8 mouse cellular contexts compared by ENCODE assay signal in the genomic region with DNA sequence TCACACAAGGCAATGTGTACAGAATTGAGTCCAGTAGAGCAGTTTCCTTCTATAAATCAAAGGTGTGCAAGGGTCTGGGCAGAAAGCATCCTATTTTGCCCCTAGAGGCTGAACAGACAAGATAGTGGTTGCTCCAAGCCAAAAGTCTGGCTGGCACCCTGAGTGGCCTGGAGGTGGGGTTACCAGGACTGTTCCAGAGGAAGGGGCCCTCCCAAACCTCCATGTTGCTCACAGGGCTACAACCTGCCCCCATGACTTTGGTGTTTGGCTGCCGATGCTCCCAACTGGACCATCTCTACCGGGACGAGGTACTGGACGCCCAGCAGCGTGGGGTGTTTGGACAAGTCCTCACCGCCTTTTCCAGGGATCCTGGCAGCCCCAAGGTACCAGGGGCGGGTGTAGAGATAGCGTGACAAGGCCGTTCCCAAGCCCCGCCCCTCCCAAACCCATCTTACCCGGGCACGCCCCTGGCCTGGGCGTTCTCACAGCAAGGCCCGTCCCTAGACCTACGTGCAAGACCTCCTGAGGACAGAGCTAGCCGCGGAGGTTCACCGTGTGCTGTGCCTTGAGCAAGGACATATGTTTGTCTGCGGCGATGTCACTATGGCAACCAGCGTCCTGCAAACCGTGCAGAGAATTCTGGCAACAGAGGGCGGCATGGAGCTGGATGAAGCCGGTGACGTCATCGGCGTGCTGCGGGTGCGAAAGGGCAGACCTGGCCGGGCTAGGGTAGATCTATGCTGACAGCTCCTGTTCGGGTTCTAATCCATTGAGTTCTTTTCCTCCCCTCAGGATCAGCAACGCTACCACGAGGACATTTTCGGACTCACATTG. TPM values are rescaled to one million over a fixed set of nuclear protein-coding genes. Genes with fewer than 3 reads are reported as not detected.
DNase-seq lines count a peak whose midpoint lies in the region; ATAC-seq and TF ChIP-seq lines count a peak whose summit lies in the region.

No protein-coding gene starts in this region.

- H3K9me3 ChIP-seq in embryonic facial prominence, embryonic 14.5 days (ENCODE audit: control insufficient read depth, low read length): no peaks in the 10 kb centered on the region
- H3K9me3 ChIP-seq in limb, embryonic 14.5 days (ENCODE audit: control insufficient read depth, low read length): no peaks in the 10 kb centered on the region
- H3K9me3 ChIP-seq in midbrain, postnatal 0 days (ENCODE audit: low read length): no peaks in the 10 kb centered on the region

- H3K27ac ChIP-seq in embryonic facial prominence, embryonic 14.5 days (replicated peaks; ENCODE audit: low read depth, low read length): no peak overlapping the region
- no peak overlapping the region for H3K27ac ChIP-seq in limb, embryonic 14.5 days (replicated peaks; ENCODE audit: low read depth, low read length)
- peak overlapping the region; percentile 84 for H3K27ac ChIP-seq in midbrain, postnatal 0 days (ENCODE audit: low read depth, low read length)

- peak overlapping the region; percentile 73 for H3K4me2 ChIP-seq in embryonic facial prominence, embryonic 14.5 days (ENCODE audit: low read depth, low read length)
- peak overlapping the region; percentile 68 for H3K4me2 ChIP-seq in limb, embryonic 14.5 days (replicated peaks; ENCODE audit: low read depth, low read length, severe bottlenecking)
- H3K4me2 ChIP-seq in midbrain, postnatal 0 days (ENCODE audit: low read depth, low read length, poor library complexity, severe bottlenecking): peak overlapping the region; percentile 75

- no peaks in the 10 kb centered on the region for H3K36me3 ChIP-seq in embryonic facial prominence, embryonic 14.5 days (ENCODE audit: control insufficient read depth, insufficient read depth, low read length)
- H3K36me3 ChIP-seq in limb, embryonic 14.5 days (ENCODE audit: control insufficient read depth, insufficient read depth, low read length): no peaks in the 10 kb centered on the region
- H3K36me3 ChIP-seq in midbrain, postnatal 0 days (ENCODE audit: insufficient read depth, low read length): 0 out of 2 replicates have a peak, but pooled peaks cover 2% of the 10 kb centered on the region

- H3K4me1 ChIP-seq in embryonic facial prominence, embryonic 14.5 days (ENCODE audit: control insufficient read depth, insufficient read depth, low read length): peaks cover 12% of the 10 kb centered on the region
- H3K4me1 ChIP-seq in limb, embryonic 14.5 days (ENCODE audit: control insufficient read depth, insufficient read depth, low read length): peaks cover 11% of the 10 kb centered on the region
- peaks cover 25% of the 10 kb centered on the region for H3K4me1 ChIP-seq in midbrain, postnatal 0 days (ENCODE audit: insufficient read depth, low read length)

- H3K9ac ChIP-seq in embryonic facial prominence, embryonic 14.5 days (ENCODE audit: low read depth, low read length): peak overlapping the region; percentile 63
- peak overlapping the region; percentile 28 for H3K9ac ChIP-seq in limb, embryonic 14.5 days (ENCODE audit: low read depth, low read length, severe bottlenecking)
- H3K9ac ChIP-seq in midbrain, postnatal 0 days (replicated peaks; ENCODE audit: low read length, poor library complexity, severe bottlenecking): peak overlapping the region; percentile 62

- peak; percentile 90 for DNase-seq in 3134 (ENCODE audit: extremely low read depth, insufficient read length, low spot score)
- DNase-seq in adrenal gland, postnatal 4 days (ENCODE audit: low spot score in 2 of 2): peak; percentile 79 to 82
- peak; percentile 96 for DNase-seq in embryonic facial prominence, embryonic 14.5 days (ENCODE audit: low spot score)
- DNase-seq in heart, adult 8-10 months (ENCODE audit: low spot score): peak; percentile 87
- peak; percentile 88 for DNase-seq in kidney, adult 9 months
- peak; percentile 88 for DNase-seq in limb, embryonic 14.5 days (ENCODE audit: low spot score)
- DNase-seq in midbrain, postnatal 0 days (ENCODE audit: low spot score): peak; percentile 95
- peak; percentile 61 to 80 for DNase-seq in spleen, postnatal 14 days (ENCODE audit: low spot score in 2 of 2)

- TF ChIP-seq CTCF in midbrain, postnatal 0 days (IDR thresholded peaks at IDR 0.05): peak; percentile 79

- H3K4me3 ChIP-seq in embryonic facial prominence, embryonic 14.5 days (ENCODE audit: low read depth, low read length): peak overlapping the region; percentile 50
- peak overlapping the region; percentile 40 for H3K4me3 ChIP-seq in limb, embryonic 14.5 days (replicated peaks; ENCODE audit: low read length)
- H3K4me3 ChIP-seq in midbrain, postnatal 0 days (ENCODE audit: low read depth, low read length): peak overlapping the region; percentile 48

- H3K27me3 ChIP-seq in embryonic facial prominence, embryonic 14.5 days (replicated peaks; ENCODE audit: control insufficient read depth, insufficient read depth, low read length): peaks cover 29% of the 10 kb centered on the region
- 0 out of 2 replicates have a peak, but pooled peaks cover 12% of the 10 kb centered on the region for H3K27me3 ChIP-seq in limb, embryonic 14.5 days (ENCODE audit: control insufficient read depth, insufficient read depth, low read length)
- 0 out of 2 replicates have a peak, but pooled peaks cover 4% of the 10 kb centered on the region for H3K27me3 ChIP-seq in midbrain, postnatal 0 days (ENCODE audit: insufficient read depth, low read length)

- WGBS in embryonic facial prominence, embryonic 14.5 days: 3% methylated on average over 24 of the region's 34 CpGs
- WGBS in limb, embryonic 14.5 days: 1% methylated on average over 27 of the region's 34 CpGs
- WGBS in midbrain, postnatal 0 days: 2% methylated on average over 34 of the region's 34 CpGs

- ATAC-seq in embryonic facial prominence, embryonic 14.5 days (ENCODE audit: low read depth): peak; percentile 80
- peak; percentile 79 for ATAC-seq in limb, embryonic 14.5 days (ENCODE audit: low FRiP score, low read depth)
- ATAC-seq in midbrain, postnatal 0 days (ENCODE audit: low FRiP score): peak; percentile 86

- TF ChIP-seq POLR2A in limb, embryonic 14.5 days (IDR thresholded peaks at IDR 0.05; ENCODE audit: borderline replicate concordance, extremely low read depth, insufficient read depth, insufficient read length): no peak

RNA-seq across cellular contexts. Expression of a gene that starts 8.7 kb away (rescaled TPM):
- under 1 TPM; 0.42 to 0.62 TPM for total RNA-seq in adrenal gland, postnatal 4 days (2021)
- polyA plus RNA-seq in embryonic facial prominence, embryonic 14.5 days (2014; fragmentation: Nextera tagmentation; extraction: Ambion mirVana): 0.75 and 0.81 TPM in 2 replicates
- total RNA-seq in heart, adult 8-10 months (2022): 1 to 10 TPM in 2 of 4 experiments, under 1 TPM in 2; 0.73 to 1.7 (median 1.1) TPM
- polyA plus RNA-seq in limb, embryonic 14.5 days (2012; rRNA removed): 1.7 and 2.4 TPM in 2 replicates
- 0.54 and 1.3 TPM in 2 replicates for polyA plus RNA-seq in limb, embryonic 14.5 days (2014; fragmentation: Nextera tagmentation; extraction: Ambion mirVana)
- 6.7 and 7.4 TPM in 2 replicates for total RNA-seq in midbrain, postnatal 0 days (2014; rRNA removed)
- 5.3 and 7.2 TPM in 2 replicates for polyA plus RNA-seq in midbrain, postnatal 0 days (2015; fragmentation: Nextera tagmentation; extraction: Ambion mirVana)

RNA-seq across cellular contexts. Expression of a gene that starts 10.2 kb away (rescaled TPM):
- 10 to 100 TPM; 73.9 to 84.8 TPM for total RNA-seq in adrenal gland, postnatal 4 days (2021)
- polyA plus RNA-seq in embryonic facial prominence, embryonic 14.5 days (2014; fragmentation: Nextera tagmentation; extraction: Ambion mirVana): 35.6 and 42.0 TPM in 2 replicates
- total RNA-seq in heart, adult 8-10 months (2022): 100 to 1,000 TPM in 2 of 4 experiments, 10 to 100 TPM in 2; 96.5 to 106 (median 101) TPM
- 45.3 and 58.3 TPM in 2 replicates for polyA plus RNA-seq in limb, embryonic 14.5 days (2012; rRNA removed)
- 35.8 and 37.3 TPM in 2 replicates for polyA plus RNA-seq in limb, embryonic 14.5 days (2014; fragmentation: Nextera tagmentation; extraction: Ambion mirVana)
- 65.8 and 71.7 TPM in 2 replicates for total RNA-seq in midbrain, postnatal 0 days (2014; rRNA removed)
- 42.4 and 51.6 TPM in 2 replicates for polyA plus RNA-seq in midbrain, postnatal 0 days (2015; fragmentation: Nextera tagmentation; extraction: Ambion mirVana)

RNA-seq across cellular contexts. Expression of a gene that starts 18.6 kb away (rescaled TPM):
- total RNA-seq in adrenal gland, postnatal 4 days (2021): 10 to 100 TPM; 11.5 to 12.3 TPM
- polyA plus RNA-seq in embryonic facial prominence, embryonic 14.5 days (2014; fragmentation: Nextera tagmentation; extraction: Ambion mirVana): 7.8 and 7.9 TPM in 2 replicates
- total RNA-seq in heart, adult 8-10 months (2022): 10 to 100 TPM; 21.4 to 26.9 (median 23.8) TPM
- 7.3 and 7.4 TPM in 2 replicates for polyA plus RNA-seq in limb, embryonic 14.5 days (2012; rRNA removed)
- polyA plus RNA-seq in limb, embryonic 14.5 days (2014; fragmentation: Nextera tagmentation; extraction: Ambion mirVana): 4.8 and 6.1 TPM in 2 replicates
- 11.0 and 14.2 TPM in 2 replicates for total RNA-seq in midbrain, postnatal 0 days (2014; rRNA removed)
- 7.0 and 7.5 TPM in 2 replicates for polyA plus RNA-seq in midbrain, postnatal 0 days (2015; fragmentation: Nextera tagmentation; extraction: Ambion mirVana)

RNA-seq across cellular contexts. Expression of a gene that starts 29.9 kb away (rescaled TPM):
- under 1 TPM; 0.20 to 0.22 TPM for total RNA-seq in adrenal gland, postnatal 4 days (2021)
- 1.7 and 2.1 TPM in 2 replicates for polyA plus RNA-seq in embryonic facial prominence, embryonic 14.5 days (2014; fragmentation: Nextera tagmentation; extraction: Ambion mirVana)
- under 1 TPM in 1 of 4 experiments, not detected in 3; 0.16 TPM for total RNA-seq in heart, adult 8-10 months (2022)
- polyA plus RNA-seq in limb, embryonic 14.5 days (2012; rRNA removed): 3.0 and 6.2 TPM in 2 replicates
- 0.36 and 1.2 TPM in 2 replicates for polyA plus RNA-seq in limb, embryonic 14.5 days (2014; fragmentation: Nextera tagmentation; extraction: Ambion mirVana)
- total RNA-seq in midbrain, postnatal 0 days (2014; rRNA removed): 0.05 TPM in 1 of 2 replicates, not detected in the other
- polyA plus RNA-seq in midbrain, postnatal 0 days (2015; fragmentation: Nextera tagmentation; extraction: Ambion mirVana): 0.29 and 0.59 TPM in 2 replicates

RNA-seq across cellular contexts. Expression of a gene that starts 31.8 kb away (rescaled TPM):
- 10 to 100 TPM; 38.6 to 42.4 TPM for total RNA-seq in adrenal gland, postnatal 4 days (2021)
- 6.7 and 7.6 TPM in 2 replicates for polyA plus RNA-seq in embryonic facial prominence, embryonic 14.5 days (2014; fragmentation: Nextera tagmentation; extraction: Ambion mirVana)
- 10 to 100 TPM; 48.8 to 95.2 (median 71.0) TPM for total RNA-seq in heart, adult 8-10 months (2022)
- 16.2 and 26.5 TPM in 2 replicates for polyA plus RNA-seq in limb, embryonic 14.5 days (2012; rRNA removed)
- 2.8 and 3.8 TPM in 2 replicates for polyA plus RNA-seq in limb, embryonic 14.5 days (2014; fragmentation: Nextera tagmentation; extraction: Ambion mirVana)
- total RNA-seq in midbrain, postnatal 0 days (2014; rRNA removed): 46.9 and 60.2 TPM in 2 replicates
- polyA plus RNA-seq in midbrain, postnatal 0 days (2015; fragmentation: Nextera tagmentation; extraction: Ambion mirVana): 10.1 and 11.1 TPM in 2 replicates
